Mouse (Mus musculus) lung, postnatal 10 days (tissue): ENCODE results near the gene Arap1.
A peak's percentile ranks its signal among the peaks of the same experiment; 100 is the strongest.

Source experiments
- DNase-seq: peaks from one replicate; pipeline ENCODE4 v3.0.0; 2021

Gene Arap1

DNA sequence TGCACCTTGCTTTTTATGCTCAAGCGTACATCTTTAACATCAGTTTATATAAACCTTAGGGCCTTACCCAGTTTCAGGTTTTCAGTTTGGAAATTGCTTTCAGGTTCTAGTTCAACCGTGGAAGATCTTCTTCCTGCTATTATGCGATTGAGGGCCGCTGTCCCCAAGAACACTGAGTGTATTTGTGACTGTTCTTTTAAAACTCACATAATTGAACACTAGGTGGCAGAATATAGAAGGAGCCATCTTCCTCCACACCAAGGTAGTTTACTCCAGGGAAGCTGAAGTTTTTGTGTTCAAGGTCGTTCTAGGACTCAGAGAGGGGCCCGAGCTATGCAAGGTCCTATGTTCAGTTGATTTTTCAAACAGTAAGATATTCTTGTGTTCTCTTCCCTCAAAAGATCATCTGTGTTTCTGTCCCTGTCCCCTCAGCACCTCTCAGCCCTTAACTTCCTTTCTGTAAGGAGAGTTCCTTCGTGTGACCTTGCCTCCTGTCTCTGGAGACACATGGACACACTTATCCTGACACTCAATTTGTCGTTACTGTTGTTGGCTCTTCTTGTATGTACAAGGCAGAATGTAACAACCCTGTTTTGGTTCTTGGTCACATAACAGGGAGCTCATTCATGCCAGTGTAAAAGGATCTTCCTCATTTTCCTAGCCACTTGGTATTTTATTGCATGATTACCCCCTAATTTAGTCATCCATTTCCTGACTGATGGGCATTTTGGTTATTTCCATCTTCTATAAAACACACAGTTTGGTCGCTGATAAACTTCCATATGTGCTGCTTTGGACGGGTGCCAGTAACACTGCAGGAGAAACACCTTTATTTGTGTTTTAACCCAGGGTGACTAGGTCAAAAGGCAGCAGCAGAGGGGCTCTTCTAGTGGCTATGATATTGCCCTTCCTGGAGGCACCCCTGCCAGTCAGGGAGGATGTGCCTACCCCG, 20.3 kb downstream of the Arap1 start:
- no peak for DNase-seq

GRCm38 (mm10) chr7:101369666-101370065, 21.8 kb downstream of the Arap1 start:
- no peak for DNase-seq

- no peak for DNase-seq
Observed at GRCm38 (mm10) chr7:101373082-101373481, 25.2 kb downstream of the Arap1 start.

GRCm38 (mm10) chr7:101374155-101374554, 26.3 kb downstream of the Arap1 start:
- peak; percentile 84 for DNase-seq

GRCm38 (mm10) chr7:101376701-101377340, 29.0 kb downstream of the Arap1 start:
- no peak for DNase-seq

DNA sequence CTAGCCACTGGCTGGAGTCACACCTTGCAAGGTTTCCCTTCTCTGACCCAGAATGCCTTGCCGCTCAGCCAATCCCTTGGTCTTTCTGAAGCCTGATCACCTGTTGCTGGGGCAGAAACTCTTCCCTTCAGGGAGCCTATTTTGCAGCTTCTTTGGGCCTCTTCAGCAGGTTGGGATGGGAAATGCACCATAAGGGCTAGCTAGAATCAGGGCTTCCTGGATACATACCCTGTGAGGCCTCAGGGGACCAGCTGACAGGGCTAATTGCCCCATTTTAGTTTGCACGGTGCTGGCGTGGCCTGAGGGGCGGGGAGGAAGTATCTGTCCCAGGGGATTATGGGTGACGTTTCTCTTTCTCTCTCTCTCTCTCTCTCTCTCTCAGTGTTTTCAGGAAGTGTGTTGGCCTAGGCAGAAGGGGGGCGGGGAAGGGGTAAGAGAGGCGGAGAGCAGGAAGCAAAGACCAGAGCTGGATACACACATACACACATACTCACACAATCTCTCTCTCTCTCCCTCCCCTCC, 29.9 kb downstream of the Arap1 start:
- DNase-seq, result peak; percentile 95

- DNase-seq, result no peak
Observed at GRCm38 (mm10) chr7:101378285-101378684, 30.4 kb downstream of the Arap1 start.

DNA sequence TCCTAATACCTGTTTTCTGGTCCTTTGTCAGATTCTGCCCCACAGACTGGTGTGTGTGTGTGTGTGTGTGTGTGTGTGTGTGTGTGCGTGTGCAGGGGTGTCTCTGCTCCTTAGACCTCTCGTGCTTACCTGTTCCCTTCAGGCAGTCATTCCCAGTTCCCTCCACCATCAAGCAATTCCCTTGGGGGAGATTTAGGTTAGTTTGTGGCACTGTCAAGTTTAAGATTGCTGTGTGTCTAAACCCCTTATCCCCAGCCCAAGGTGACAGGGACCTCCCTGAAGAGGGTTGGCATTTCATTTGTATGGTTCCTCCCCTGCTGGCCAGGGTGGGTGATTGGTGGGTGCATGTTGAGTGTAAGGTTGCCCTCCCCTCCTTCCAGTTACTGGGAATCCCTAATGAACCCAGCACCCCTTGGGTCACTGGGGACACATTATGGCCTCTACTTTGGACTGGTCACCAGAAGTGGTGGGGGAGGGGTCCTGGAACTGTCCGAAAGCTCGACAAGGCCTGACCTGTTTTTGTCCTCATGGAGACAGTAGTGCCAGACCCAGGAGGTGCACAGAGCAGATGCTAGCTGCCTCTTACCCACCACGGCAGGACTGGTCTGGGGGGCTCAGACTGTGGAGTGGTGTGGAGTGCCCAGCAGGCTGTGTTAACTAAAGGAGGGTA, 31.1 kb downstream of the Arap1 start:
- DNase-seq, result peak; percentile 60

GRCm38 (mm10) chr7:101379732-101380131, 31.9 kb downstream of the Arap1 start:
- DNase-seq, result peak; percentile 55

DNA sequence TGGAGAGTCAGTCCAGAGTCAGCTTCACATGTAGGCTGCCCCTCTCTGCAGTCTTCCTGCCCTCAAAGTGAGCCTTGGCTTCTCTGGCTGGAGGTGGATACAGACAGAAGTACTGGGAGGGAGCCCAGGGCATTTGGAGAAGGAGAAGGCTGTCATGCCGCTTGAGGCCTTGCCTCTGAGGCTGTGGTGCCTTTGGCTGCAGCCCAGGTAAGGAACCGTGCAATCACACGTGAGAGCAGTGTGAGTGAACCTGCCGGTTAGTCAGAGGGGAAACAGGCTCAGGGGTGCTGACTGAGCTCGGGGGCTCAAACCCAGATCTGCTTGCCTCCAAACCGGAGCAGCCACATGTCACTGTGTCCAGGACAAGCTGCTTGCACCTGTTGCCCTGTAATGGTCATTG, 33.6 kb downstream of the Arap1 start:
- no peak for DNase-seq

DNA sequence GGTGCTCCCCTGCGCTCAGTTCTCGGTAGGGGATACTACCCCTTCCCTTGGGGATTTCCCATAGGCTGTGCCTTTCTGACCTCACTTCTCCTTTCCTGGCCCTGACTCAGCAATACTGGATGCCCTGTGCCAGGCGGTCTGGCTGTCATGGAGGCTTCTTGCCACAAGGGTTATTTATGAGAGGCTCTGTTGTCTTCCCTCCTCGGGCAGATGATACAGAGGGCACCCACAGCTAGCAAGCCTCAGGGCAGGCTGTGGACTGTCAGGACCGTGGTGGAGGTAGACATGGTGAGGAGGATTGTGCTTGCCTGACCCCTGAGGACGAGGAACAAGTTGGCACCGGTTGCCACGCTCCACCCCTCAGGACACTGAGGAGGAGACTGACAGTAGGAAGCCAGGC, 34.5 kb downstream of the Arap1 start:
- DNase-seq, result peak; percentile 46

DNA sequence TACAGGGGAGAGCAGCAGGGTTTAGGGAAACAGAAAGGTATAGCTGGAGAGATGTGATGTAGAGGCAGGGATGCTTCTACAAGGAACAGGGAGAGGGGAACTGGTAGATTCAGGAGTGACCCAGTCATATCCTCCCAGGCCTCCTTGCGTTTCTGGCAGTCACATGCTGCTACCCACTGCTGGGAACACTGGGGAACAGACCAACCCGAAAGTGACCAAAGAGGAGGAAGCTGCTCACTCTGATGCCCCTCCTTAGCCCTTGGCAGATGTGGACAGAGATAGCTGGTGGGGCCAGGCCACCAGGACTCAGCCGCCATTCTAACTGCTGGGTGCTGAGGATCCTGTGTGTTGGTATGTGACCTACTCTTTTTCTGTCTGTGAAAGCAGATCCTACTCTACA, 35.9 kb downstream of the Arap1 start:
- no peak for DNase-seq

DNA sequence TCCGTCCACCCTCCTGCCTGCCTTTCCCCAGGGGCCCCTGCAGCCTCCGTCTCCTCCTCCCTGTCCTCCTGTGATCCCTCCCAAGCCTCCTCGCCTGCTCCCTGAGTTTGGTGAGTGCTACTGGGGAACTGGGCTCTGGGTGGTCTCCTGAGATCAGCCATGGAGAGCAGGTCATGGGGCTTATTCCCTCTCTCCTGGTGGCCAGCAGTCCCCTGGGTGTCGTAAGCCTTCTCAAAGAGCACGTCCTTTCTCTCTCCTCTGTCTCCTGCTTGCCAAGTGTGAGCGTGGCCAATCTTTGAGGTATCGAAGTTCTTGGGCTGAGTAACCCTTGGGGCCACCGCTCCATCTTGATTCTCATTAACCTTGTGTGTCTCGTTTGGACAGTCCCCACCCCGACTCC, 37.1 kb downstream of the Arap1 start:
- DNase-seq, result no peak

- peak; percentile 79 for DNase-seq
Observed at GRCm38 (mm10) chr7:101385331-101385733, 37.5 kb downstream of the Arap1 start.

DNA sequence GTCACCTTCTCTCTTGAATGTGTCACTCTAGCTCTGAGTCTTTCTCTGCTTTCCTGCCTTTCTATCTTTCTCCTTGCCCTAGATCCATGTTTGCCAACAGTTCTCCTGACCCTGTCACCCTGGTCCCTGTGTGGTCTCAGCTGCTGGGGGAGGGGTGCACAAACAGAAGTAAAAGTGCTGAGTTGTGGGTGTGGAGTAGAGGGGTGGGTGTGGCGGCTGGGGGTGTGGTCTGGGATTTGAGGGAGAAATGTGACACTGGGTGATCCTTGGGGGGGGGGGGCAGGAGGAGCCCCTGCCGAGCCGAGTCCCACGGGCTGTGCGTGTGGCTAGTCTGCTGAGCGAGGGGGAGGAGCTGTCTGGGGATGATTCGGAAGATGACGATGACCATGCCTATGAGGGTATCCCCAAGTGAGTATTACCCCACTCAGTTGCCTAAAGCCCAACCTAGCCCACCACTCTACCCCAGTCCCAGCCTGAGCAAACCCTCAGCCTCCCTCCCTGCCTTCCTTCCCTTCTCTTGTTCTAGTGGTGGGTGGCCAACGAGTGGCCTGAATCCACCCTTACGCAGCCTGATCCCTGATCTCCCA, 38.1 kb downstream of the Arap1 start:
- peak; percentile 76 for DNase-seq

- DNase-seq, result no peak
Observed at GRCm38 (mm10) chr7:101389256-101389655, 41.4 kb downstream of the Arap1 start.

GRCm38 (mm10) chr7:101391909-101392479, 44.1 kb downstream of the Arap1 start:
- peak; percentile 49 for DNase-seq

GRCm38 (mm10) chr7:101393015-101393414, 45.1 kb downstream of the Arap1 start:
- DNase-seq, result peak; percentile 31

DNA sequence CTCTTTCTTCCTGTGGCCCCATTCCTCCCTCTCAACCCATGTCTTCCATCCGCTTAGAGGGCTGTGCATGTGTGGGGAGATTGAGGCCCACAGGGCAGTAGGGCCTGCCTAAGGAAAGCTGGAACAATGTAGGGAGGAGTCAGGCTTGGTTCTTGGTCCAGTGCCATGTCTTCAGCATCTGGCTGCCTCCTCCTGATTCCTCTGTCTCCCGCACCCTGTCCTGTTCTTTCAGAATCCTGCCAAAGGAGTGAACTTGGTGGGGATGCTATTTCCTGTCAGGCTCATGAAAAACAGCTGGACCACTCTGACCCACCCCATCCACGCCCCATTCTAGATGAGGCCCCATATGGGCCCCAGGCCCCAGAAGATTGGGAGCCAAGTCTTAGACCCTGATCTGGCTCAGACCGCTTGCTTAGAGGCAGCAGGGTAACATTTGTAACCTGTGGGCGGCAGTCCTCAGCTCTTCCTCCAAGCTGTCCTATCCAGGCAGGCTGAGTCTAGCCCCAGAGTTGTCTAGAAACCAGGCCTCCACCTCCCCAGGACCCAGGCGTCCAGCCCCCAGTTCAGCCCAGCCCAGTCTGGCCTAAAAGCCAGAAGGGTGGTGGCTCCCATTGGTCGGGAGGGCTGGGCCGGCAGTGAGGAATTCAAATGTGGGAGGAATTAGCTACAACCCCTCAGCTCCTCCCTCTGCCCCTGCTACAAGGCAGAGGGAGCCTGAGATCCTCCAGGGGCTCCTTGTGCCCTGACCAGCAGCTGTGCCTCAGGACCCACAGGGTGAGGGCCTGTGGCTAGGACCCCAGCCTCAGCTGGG, 46.0 kb downstream of the Arap1 start:
- DNase-seq, result peak; percentile 92

- DNase-seq, result no peak
Observed at GRCm38 (mm10) chr7:101394569-101394968, 46.7 kb downstream of the Arap1 start.

DNA sequence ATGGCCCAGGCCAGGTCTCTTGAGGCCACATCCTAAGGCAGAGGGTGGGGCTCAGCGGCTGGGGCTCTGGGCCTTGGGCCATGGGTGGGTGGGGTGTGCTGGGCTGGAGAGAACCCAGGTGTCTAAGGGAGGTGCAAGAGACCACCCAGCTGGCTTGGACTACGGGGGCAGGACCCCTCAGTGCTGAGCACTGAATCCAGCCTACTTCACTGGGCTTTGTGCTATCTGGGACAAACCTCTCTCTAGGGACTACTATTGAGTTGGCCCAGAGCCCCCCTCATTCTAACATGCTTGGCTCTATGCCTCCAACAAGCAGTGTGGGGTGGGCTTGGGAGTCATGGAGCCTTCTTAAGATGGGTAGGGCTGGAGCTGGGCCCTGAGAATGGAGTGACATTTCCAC, 47.6 kb downstream of the Arap1 start:
- DNase-seq, result peak; percentile 52

- no peak for DNase-seq
Observed at GRCm38 (mm10) chr7:101397175-101397574, 49.3 kb downstream of the Arap1 start.
